Mouse (Mus musculus) midbrain, postnatal 0 days (tissue): ENCODE results near the gene Susd5. TPM values are rescaled to one million over a fixed set of nuclear protein-coding genes. Genes with fewer than 3 reads are reported as not detected.

Experiments used
- ATAC-seq: fragments of 200-750 bp; cut with Nextera tagmentation; 2 replicates; pipeline ENCODE4 v1.8.0; 2017; ENCODE audit warnings: moderate number of reproducible peaks, mild to moderate bottlenecking, moderate TSS enrichment, moderate library complexity; ENCODE audit not compliant: low FRiP score
- DNase-seq: peaks from one replicate; pipeline ENCODE4 v3.0.0-alpha.2; 2015; ENCODE audit warnings: low spot score
- H3K27ac ChIP-seq: fragments of 300-500 bp; sonication (generic); 2 replicates; pipeline ENCODE4 v1.5.1; 2014; ENCODE audit warnings: low read depth, mild to moderate bottlenecking, low read length, mixed read lengths
- H3K27me3 ChIP-seq: fragments of 300-500 bp; sonication (generic); 2 replicates; pipeline ENCODE4 v1.6.1; 2014; ENCODE audit warnings: low read length, control low read depth, mixed read lengths; ENCODE audit not compliant: insufficient read depth
- H3K36me3 ChIP-seq: fragments of 300-500 bp; sonication (generic); 2 replicates; pipeline ENCODE4 v1.6.1; 2014; ENCODE audit warnings: low read length, control low read depth, mixed read lengths; ENCODE audit not compliant: insufficient read depth
- H3K4me1 ChIP-seq: fragments of 300-500 bp; sonication (generic); 2 replicates; pipeline ENCODE4 v1.6.1; 2014; ENCODE audit warnings: mild to moderate bottlenecking, control low read depth, antibody characterized with exemption, low read length, mixed read lengths; ENCODE audit not compliant: insufficient read depth
- H3K4me2 ChIP-seq: fragments of 300-500 bp; sonication (generic); 2 replicates; pipeline ENCODE4 v1.6.1; 2014; ENCODE audit warnings: low read depth, mild to moderate bottlenecking, low read length, mixed read lengths; ENCODE audit not compliant: poor library complexity, severe bottlenecking
- H3K4me3 ChIP-seq: fragments of 300-500 bp; sonication (generic); 2 replicates; pipeline ENCODE4 v1.5.1; 2014; ENCODE audit warnings: low read depth, mild to moderate bottlenecking, low read length, moderate library complexity
- H3K9ac ChIP-seq: fragments of 300-500 bp; sonication (generic); replicated peaks from 2 replicates; pipeline ENCODE4 v1.6.1; 2014; ENCODE audit warnings: mild to moderate bottlenecking, low read length, moderate library complexity, mixed read lengths; ENCODE audit not compliant: poor library complexity, severe bottlenecking
- H3K9me3 ChIP-seq: fragments of 300-500 bp; sonication (generic); 2 replicates; pipeline ENCODE4 v1.6.1; 2016; ENCODE audit warnings: low read length, control low read depth
- CTCF ChIP-seq: IDR thresholded peaks from 2 replicates; pipeline ENCODE4 v1.5.1; 2016; ENCODE audit warnings: antibody characterized with exemption, mild to moderate bottlenecking
- WGBS: fragments of 180-500 bp; shearing (Covaris S2); extraction: QIAGEN DNeasy Blood & Tissue Kit; methylation state at CpG from one replicate; pipeline ENCODE4 v1.1.7; 2014; 5-methylcytosine and 5-hydroxymethylcytosine counted together
- polyA plus RNA-seq: library from polyadenylated mRNA; unstranded; fragments of >200 nt; fragmentation: Nextera tagmentation; extraction: Ambion mirVana; gene quantifications from 2 replicates; pipeline ENCODE4 v1.2.1, GENCODE M21; 2015
- total RNA-seq: library from RNA; depleted of rRNA; stranded (reverse); fragments of >200 nt; gene quantifications from 2 replicates; pipeline ENCODE4 v1.2.3, GENCODE M21; 2014

Susd5 gene
- total and polyA plus RNA-seq, 2 experiments from 2014 or later: 1.1 to 2.4 TPM

DNA sequence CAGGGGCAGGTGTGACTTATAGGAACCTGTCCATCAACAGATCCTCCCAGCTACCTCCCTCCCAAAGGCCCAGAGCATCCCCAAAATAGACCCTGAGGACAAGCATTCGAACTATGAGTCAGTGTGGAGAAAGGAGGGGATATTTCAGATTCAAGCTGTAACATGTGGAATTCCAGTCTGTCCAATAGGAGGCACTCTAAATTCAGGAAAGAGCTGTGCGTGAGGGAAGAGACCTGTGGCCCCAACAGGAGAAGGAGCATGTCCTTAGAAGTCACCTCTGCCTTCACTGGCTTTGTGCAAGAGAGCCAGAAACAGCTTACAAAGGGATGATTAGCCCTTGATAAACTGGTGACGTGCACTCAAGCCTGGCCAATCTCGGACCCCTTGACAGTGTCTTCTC is 16.0 kb upstream of the Susd5 start:
- no peak overlapping the region for H3K9ac ChIP-seq
- WGBS: 80% methylated on average over 4 of the region's 4 CpGs
- H3K27me3 ChIP-seq: no peaks in the 10 kb centered on the region
- H3K4me1 ChIP-seq: no peaks in the 10 kb centered on the region
- ATAC-seq (no peak), DNase-seq (no peak)
- H3K9me3 ChIP-seq: no peaks in the 10 kb centered on the region
- no peak overlapping the region for H3K27ac ChIP-seq
- peak; percentile 10; the same call in 1 of the 2 replicates for TF ChIP-seq CTCF
- H3K4me2 ChIP-seq: no peak overlapping the region
- no peak overlapping the region for H3K4me3 ChIP-seq
- H3K36me3 ChIP-seq: no peaks in the 10 kb centered on the region

DNA sequence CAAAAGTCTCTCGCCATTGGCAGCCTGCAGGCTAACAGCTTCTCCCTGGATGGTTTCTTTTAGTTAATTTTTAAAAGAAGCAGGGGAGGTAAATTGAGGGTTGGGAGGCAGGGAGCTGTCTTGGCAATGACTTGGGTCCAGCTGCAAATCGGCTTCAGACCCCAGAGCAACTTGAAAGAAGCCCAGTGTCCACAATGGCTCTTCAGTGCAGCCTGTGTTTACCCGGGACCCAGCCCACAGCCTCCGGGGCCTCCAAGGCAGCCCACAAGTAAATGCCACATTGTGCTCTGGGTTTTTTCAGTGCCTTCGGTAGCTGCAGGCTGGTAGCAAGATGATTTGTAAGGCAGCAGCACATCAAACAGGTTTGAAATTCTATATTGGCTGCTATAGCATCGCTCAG is 14.4 kb upstream of the Susd5 start:
- no peak for TF ChIP-seq CTCF
- no peaks in the 10 kb centered on the region for H3K9me3 ChIP-seq
- H3K9ac ChIP-seq: no peak overlapping the region
- DNase-seq (peak; percentile 51), ATAC-seq (no peak)
- H3K36me3 ChIP-seq: no peaks in the 10 kb centered on the region
- WGBS: 51% methylated on average over 6 of the region's 6 CpGs
- no peak overlapping the region for H3K27ac ChIP-seq
- H3K4me1 ChIP-seq: no peaks in the 10 kb centered on the region
- H3K27me3 ChIP-seq: no peaks in the 10 kb centered on the region
- H3K4me3 ChIP-seq: no peak overlapping the region
- H3K4me2 ChIP-seq: no peak overlapping the region

DNA sequence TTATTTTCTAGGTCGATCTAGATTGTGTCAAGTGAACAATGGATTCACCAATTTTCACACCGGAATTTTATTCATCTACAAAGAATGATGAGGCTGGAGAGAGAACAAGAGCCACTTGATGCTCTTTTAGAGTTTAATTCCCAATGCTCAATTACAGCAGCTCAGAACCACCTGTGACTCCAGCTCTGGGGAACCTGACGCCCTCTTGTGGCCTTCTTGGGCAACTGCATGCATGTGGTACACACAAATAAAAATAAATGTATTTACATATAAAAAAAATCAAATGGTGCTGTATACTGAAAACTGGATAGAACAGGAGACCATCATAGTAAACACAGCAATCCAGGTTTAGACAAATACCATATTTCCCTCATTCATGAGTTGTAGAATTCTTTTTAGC is 12.5 kb upstream of the Susd5 start:
- Histone ChIP-seq H3K9me3 (no peaks in the 10 kb centered on the region), H3K4me2 (no peak overlapping the region), H3K4me1 (no peaks in the 10 kb centered on the region), H3K36me3 (no peaks in the 10 kb centered on the region), H3K27me3 (no peaks in the 10 kb centered on the region), H3K4me3 (no peak overlapping the region), H3K9ac (no peak overlapping the region), H3K27ac (no peak overlapping the region)
- peak; percentile 62 for TF ChIP-seq CTCF
- 51% methylated on average over 3 of the region's 3 CpGs for WGBS
- ATAC-seq (no peak), DNase-seq (no peak)

DNA sequence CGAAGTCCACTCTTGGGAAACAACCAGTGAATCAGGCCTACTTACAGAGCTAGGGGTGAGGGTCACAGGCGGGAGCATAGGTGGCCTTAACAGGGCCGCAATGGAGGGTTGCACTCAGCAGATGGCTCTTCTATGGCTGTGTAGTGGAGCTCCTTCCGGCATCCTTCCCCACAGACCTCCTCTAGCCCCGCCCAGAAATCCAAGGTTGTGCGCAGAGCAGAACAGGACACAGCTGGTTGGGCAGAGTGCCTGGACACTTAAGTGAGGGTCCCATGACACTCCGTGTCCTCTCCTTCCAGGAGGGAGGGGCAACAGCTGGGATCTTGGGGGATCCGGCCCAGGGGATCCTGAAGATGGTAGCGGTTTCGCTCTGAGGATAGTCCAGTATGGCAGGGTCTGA is 10.9 kb upstream of the Susd5 start, which contains the start of gene Fbxl2:
Gene Fbxl2 (minus strand): TSS at position 164 of the 400 bp plus-strand sequence.
- ATAC-seq: no peak
- WGBS: 87% methylated on average over 10 of the region's 10 CpGs

DNA sequence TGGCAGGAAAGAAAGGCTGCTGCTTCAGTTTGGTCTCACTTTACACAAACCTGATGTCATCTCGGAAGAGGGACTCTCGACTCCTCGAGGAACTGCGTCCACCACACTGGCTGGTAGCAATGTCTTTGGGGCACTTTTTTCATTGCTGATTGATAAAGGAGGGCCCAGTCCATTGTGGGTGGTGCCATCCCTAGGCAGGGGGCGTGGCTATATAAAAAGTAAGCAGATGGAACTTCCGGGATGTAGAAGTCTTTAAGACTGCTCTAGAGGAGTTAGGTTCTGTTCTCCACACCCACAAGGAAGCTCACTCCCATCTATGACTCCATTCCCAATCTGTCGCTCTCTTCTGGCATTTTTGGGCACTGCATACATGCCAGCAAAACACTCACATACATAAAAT is 10.3 kb upstream of the Susd5 start:
- Histone ChIP-seq H3K4me1 (no peaks in the 10 kb centered on the region), H3K27me3 (no peaks in the 10 kb centered on the region), H3K9ac (no peak overlapping the region), H3K4me3 (no peak overlapping the region), H3K9me3 (no peaks in the 10 kb centered on the region), H3K36me3 (no peaks in the 10 kb centered on the region), H3K27ac (no peak overlapping the region), H3K4me2 (no peak overlapping the region)
- ATAC-seq: no peak
- WGBS: 90% methylated on average over 7 of the region's 7 CpGs
- no peak for TF ChIP-seq CTCF
- no peak for DNase-seq

More for the DNA sequence above, 10.9 kb upstream of the Susd5 start, which contains the start of gene Fbxl2:
- H3K9me3 ChIP-seq: no peaks in the 10 kb centered on the region
- H3K36me3 ChIP-seq: no peaks in the 10 kb centered on the region
- H3K27me3 ChIP-seq: no peaks in the 10 kb centered on the region
- DNase-seq: no peak
- H3K9ac ChIP-seq: no peak within 1 kb of the TSS
- no peak within 1 kb of the TSS for H3K4me2 ChIP-seq
- TF ChIP-seq CTCF: no peak
- H3K27ac ChIP-seq: no peak within 1 kb of the TSS
- no peak within 1 kb of the TSS for H3K4me3 ChIP-seq
- no peaks in the 10 kb centered on the region for H3K4me1 ChIP-seq

DNA sequence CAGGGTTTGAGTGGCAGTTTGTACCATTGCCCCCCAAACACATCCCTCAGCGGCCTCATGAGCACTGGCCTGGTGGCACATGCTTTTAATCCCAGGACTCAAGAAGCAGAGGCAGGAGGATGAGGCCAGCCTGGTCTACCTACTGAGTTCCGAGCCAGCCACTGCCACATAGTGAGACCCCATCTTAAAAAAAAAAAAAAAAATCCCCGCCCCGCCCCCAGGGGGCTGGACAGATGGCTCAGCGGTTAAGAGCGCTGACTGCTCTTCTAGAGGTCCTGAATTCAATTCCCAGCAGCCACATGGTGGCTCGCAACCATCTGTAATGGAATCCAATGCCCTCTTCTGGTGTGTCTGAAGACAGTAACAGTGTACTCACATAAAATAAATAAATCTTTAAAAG is 6.8 kb upstream of the Susd5 start:
- no peak for TF ChIP-seq CTCF
- WGBS: 92% methylated on average over 7 of the region's 7 CpGs
- H3K4me1 ChIP-seq: no peaks in the 10 kb centered on the region
- ATAC-seq: no peak
- no peak overlapping the region for H3K9ac ChIP-seq
- H3K4me2 ChIP-seq: no peak overlapping the region
- H3K9me3 ChIP-seq: no peaks in the 10 kb centered on the region
- 0 out of 2 replicates have a peak, but pooled peaks cover under 1% of the 10 kb centered on the region for H3K27me3 ChIP-seq
- no peaks in the 10 kb centered on the region for H3K36me3 ChIP-seq
- H3K4me3 ChIP-seq: no peak overlapping the region
- no peak for DNase-seq
- H3K27ac ChIP-seq: no peak overlapping the region
